Mouse (Mus musculus) 3T3-L1 (cell line): ENCODE results near the gene Lrpap1.

ENCODE experiments used
- DNase-seq: peaks from one replicate; pipeline ENCODE4 v3.0.0-alpha.2; 2015; ENCODE audit warnings: low read depth, low spot score

The Lrpap1 gene

GRCm38 (mm10) chr5:35104960-35105921 is at the start of gene Lrpap1:
Gene Lrpap1, minus strand, starts transcription at chr5:35105766.
- DNase-seq, result peak; percentile 91

- DNase-seq, result no peak
Observed at GRCm38 (mm10) chr5:35149939-35150338, 44.4 kb upstream of the Lrpap1 start.

GRCm38 (mm10) chr5:35149526-35149925 is 44.0 kb upstream of the Lrpap1 start:
- DNase-seq, result no peak

- DNase-seq, result no peak
Observed at GRCm38 (mm10) chr5:35147963-35148767, 42.6 kb upstream of the Lrpap1 start.

GRCm38 (mm10) chr5:35147155-35147962 is 41.8 kb upstream of the Lrpap1 start:
- DNase-seq, result no peak

- DNase-seq, result no peak
Observed at GRCm38 (mm10) chr5:35146747-35147146, 41.2 kb upstream of the Lrpap1 start.

- DNase-seq, result no peak
Observed at GRCm38 (mm10) chr5:35144716-35145115, 39.1 kb upstream of the Lrpap1 start.

- no peak for DNase-seq
Observed at GRCm38 (mm10) chr5:35143460-35144245, 38.1 kb upstream of the Lrpap1 start.

- no peak for DNase-seq
Observed at GRCm38 (mm10) chr5:35142910-35143309, 37.3 kb upstream of the Lrpap1 start.

GRCm38 (mm10) chr5:35141316-35141715 is 35.8 kb upstream of the Lrpap1 start:
- DNase-seq, result no peak

- DNase-seq, result no peak
Observed at GRCm38 (mm10) chr5:35138183-35138611, 32.6 kb upstream of the Lrpap1 start.

- DNase-seq, result no peak
Observed at GRCm38 (mm10) chr5:35137510-35138182, 32.1 kb upstream of the Lrpap1 start.

- no peak for DNase-seq
Observed at GRCm38 (mm10) chr5:35135903-35136302, 30.3 kb upstream of the Lrpap1 start.

GRCm38 (mm10) chr5:35134286-35134685 is 28.7 kb upstream of the Lrpap1 start:
- no peak for DNase-seq

GRCm38 (mm10) chr5:35133468-35133867 is 27.9 kb upstream of the Lrpap1 start:
- DNase-seq, result no peak

- no peak for DNase-seq
Observed at GRCm38 (mm10) chr5:35132278-35132980, 26.9 kb upstream of the Lrpap1 start.

GRCm38 (mm10) chr5:35131773-35132172 is 26.2 kb upstream of the Lrpap1 start:
- peak; percentile 84 for DNase-seq

GRCm38 (mm10) chr5:35131237-35131636 is 25.7 kb upstream of the Lrpap1 start:
- DNase-seq, result no peak

- no peak for DNase-seq
Observed at GRCm38 (mm10) chr5:35129767-35130191, 24.2 kb upstream of the Lrpap1 start.
